Mouse (Mus musculus) T-cell, adult 2 months (primary cell): ENCODE results near the gene 4930518I15Rik.
"Not testable (repeated sequence)": the region's sequence is repeated elsewhere in the genome, so short reads cannot be mapped to it uniquely, and the experiment has no call there.

Experiments used
- DNase-seq: peaks from one replicate; pipeline ENCODE4 v3.0.0; 2022; ENCODE audit warnings: low spot score

Gene 4930518I15Rik

GRCm38 (mm10) chr2:156857835-156858234, at the start of gene 4930518I15Rik:
4930518I15Rik (minus strand) TSS chr2:156857946.
- DNase-seq: no peak

- not testable (repeated sequence) for DNase-seq
Observed at GRCm38 (mm10) chr2:156905931-156906330, 48.2 kb upstream of the 4930518I15Rik start.

GRCm38 (mm10) chr2:156904976-156905717, 47.4 kb upstream of the 4930518I15Rik start:
- no peak for DNase-seq

GRCm38 (mm10) chr2:156903367-156903766, 45.6 kb upstream of the 4930518I15Rik start:
- DNase-seq: no peak

- DNase-seq: not testable (repeated sequence)
Observed at GRCm38 (mm10) chr2:156902411-156902810, 44.7 kb upstream of the 4930518I15Rik start.

GRCm38 (mm10) chr2:156901883-156902282, 44.1 kb upstream of the 4930518I15Rik start:
- no peak for DNase-seq

- DNase-seq: no peak
Observed at GRCm38 (mm10) chr2:156901344-156901743, 43.6 kb upstream of the 4930518I15Rik start.

- DNase-seq: no peak
Observed at GRCm38 (mm10) chr2:156899184-156899583, 41.4 kb upstream of the 4930518I15Rik start.

- no peak for DNase-seq
Observed at GRCm38 (mm10) chr2:156898374-156898773, 40.6 kb upstream of the 4930518I15Rik start.

GRCm38 (mm10) chr2:156897034-156897433, 39.3 kb upstream of the 4930518I15Rik start:
- no peak for DNase-seq

GRCm38 (mm10) chr2:156896384-156896914, 38.7 kb upstream of the 4930518I15Rik start:
- DNase-seq: no peak

GRCm38 (mm10) chr2:156894496-156895265, 36.9 kb upstream of the 4930518I15Rik start:
- no peak for DNase-seq

GRCm38 (mm10) chr2:156892821-156893220, 35.1 kb upstream of the 4930518I15Rik start:
- DNase-seq: no peak

GRCm38 (mm10) chr2:156892240-156892639, 34.5 kb upstream of the 4930518I15Rik start:
- no peak for DNase-seq

GRCm38 (mm10) chr2:156888490-156888889, 30.7 kb upstream of the 4930518I15Rik start:
- no peak for DNase-seq

GRCm38 (mm10) chr2:156887017-156887416, 29.3 kb upstream of the 4930518I15Rik start, which contains the start of gene Sla2:
Sla2 (minus strand) TSS chr2:156887192.
- peak; percentile 83 for DNase-seq

GRCm38 (mm10) chr2:156886084-156886631, 28.4 kb upstream of the 4930518I15Rik start:
- DNase-seq: peak; percentile 27

- DNase-seq: not testable (repeated sequence)
Observed at GRCm38 (mm10) chr2:156885666-156886065, 27.9 kb upstream of the 4930518I15Rik start.

GRCm38 (mm10) chr2:156884396-156885211, 26.9 kb upstream of the 4930518I15Rik start:
- no peak for DNase-seq

- peak; percentile 85 for DNase-seq
Observed at GRCm38 (mm10) chr2:156882431-156883001, 24.8 kb upstream of the 4930518I15Rik start.

- DNase-seq: no peak
Observed at GRCm38 (mm10) chr2:156879541-156879940, 21.8 kb upstream of the 4930518I15Rik start.
